9 mouse cellular contexts compared by ENCODE assay signal in genomic region chr19:42147769-42148568, GRCm38 (mm10). TPM values are rescaled to one million over a fixed set of nuclear protein-coding genes. Genes with fewer than 3 reads are reported as not detected.
DNase-seq lines count a peak whose midpoint lies in the region; ATAC-seq and TF ChIP-seq lines count a peak whose summit lies in the region.
"Had no signal": no experiment of that assay in that cellular context is flagged by ENCODE, and none has a peak within 500 bp of the region (broad histone marks: within the 10 kb centered on the region; RNA-seq: fewer than 3 reads in every experiment).

No protein-coding gene starts in this region.

- no peak for TF ChIP-seq CTCF in gastrocnemius, adult 2 months (IDR thresholded peaks at IDR 0.05)

- H3K27ac ChIP-seq in gastrocnemius, adult 2 months, result peak overlapping the region; percentile 95
- peak overlapping the region; percentile 65 for H3K27ac ChIP-seq in hindbrain, embryonic 15.5 days (replicated peaks)
- peak overlapping the region; percentile 95 for H3K27ac ChIP-seq in limb, embryonic 13.5 days
- H3K27ac ChIP-seq in midbrain, embryonic 13.5 days, result no peak overlapping the region

- peaks cover 23% of the 10 kb centered on the region for H3K4me1 ChIP-seq in erythroblast, embryonic 14.5 days (ENCODE audit: control insufficient read depth)
- H3K4me1 ChIP-seq in hindbrain, embryonic 15.5 days (replicated peaks), result peaks cover 17% of the 10 kb centered on the region
- peaks cover 54% of the 10 kb centered on the region for H3K4me1 ChIP-seq in limb, embryonic 13.5 days
- peaks cover 12% of the 10 kb centered on the region for H3K4me1 ChIP-seq in midbrain, embryonic 13.5 days (replicated peaks)

- intact Hi-C loops in gastrocnemius, adult 2 months (cut with DNase I), result loop anchor here (2.0 kb wide), 1 partner anchor 19 kb away; no protein-coding TSS in a partner anchor

- ATAC-seq in erythroblast, adult 5-6 weeks (replicated peaks; ENCODE audit: low FRiP score, poor library complexity, severe bottlenecking), result no peak
- peak; percentile 55; the same call in 1 of the 2 replicates for ATAC-seq in hindbrain, embryonic 15.5 days (ENCODE audit: low FRiP score, low read depth)
- peak; percentile 45 for ATAC-seq in limb, embryonic 13.5 days (ENCODE audit: low FRiP score, low read depth)
- ATAC-seq in midbrain, embryonic 13.5 days, result peak; percentile 61

- peak overlapping the region; percentile 90 for H3K4me2 ChIP-seq in hindbrain, embryonic 15.5 days
- peak overlapping the region; percentile 86 for H3K4me2 ChIP-seq in limb, embryonic 13.5 days (replicated peaks)
- peak overlapping the region; percentile 78 for H3K4me2 ChIP-seq in midbrain, embryonic 13.5 days (replicated peaks)

- H3K4me3 ChIP-seq in erythroblast, embryonic 14.5 days (replicated peaks), result peak overlapping the region; percentile 62
- H3K4me3 ChIP-seq in gastrocnemius, adult 2 months, result peak overlapping the region; percentile 90
- H3K4me3 ChIP-seq in hindbrain, embryonic 15.5 days, result peak overlapping the region; percentile 54
- H3K4me3 ChIP-seq in limb, embryonic 13.5 days, result peak overlapping the region; percentile 81
- peak overlapping the region; percentile 63 for H3K4me3 ChIP-seq in midbrain, embryonic 13.5 days (replicated peaks)

- peak overlapping the region; percentile 72 for H3K9ac ChIP-seq in hindbrain, embryonic 15.5 days
- H3K9ac ChIP-seq in limb, embryonic 13.5 days, result peak overlapping the region; percentile 94
- H3K9ac ChIP-seq in midbrain, embryonic 13.5 days (replicated peaks), result peak overlapping the region; percentile 73

- H3K9me3 ChIP-seq in erythroblast, embryonic 14.5 days (ENCODE audit: control insufficient read depth, low read length), result peaks cover 7% of the 10 kb centered on the region; the same call in 1 of the 2 replicates
- H3K9me3 ChIP-seq in hindbrain, embryonic 15.5 days, result no peaks in the 10 kb centered on the region
- no peaks in the 10 kb centered on the region for H3K9me3 ChIP-seq in limb, embryonic 13.5 days
- no peaks in the 10 kb centered on the region for H3K9me3 ChIP-seq in midbrain, embryonic 13.5 days

- H3K36me3 ChIP-seq in erythroblast, embryonic 14.5 days (ENCODE audit: control insufficient read depth), result no peaks in the 10 kb centered on the region
- no peaks in the 10 kb centered on the region for H3K36me3 ChIP-seq in hindbrain, embryonic 15.5 days
- H3K36me3 ChIP-seq in limb, embryonic 13.5 days, result peaks cover 13% of the 10 kb centered on the region
- H3K36me3 ChIP-seq in midbrain, embryonic 13.5 days, result no peaks in the 10 kb centered on the region

- H3K27me3 ChIP-seq in erythroblast, embryonic 14.5 days (ENCODE audit: control insufficient read depth), result peaks cover 52% of the 10 kb centered on the region
- H3K27me3 ChIP-seq in hindbrain, embryonic 15.5 days, result peaks cover 16% of the 10 kb centered on the region
- no peaks in the 10 kb centered on the region for H3K27me3 ChIP-seq in limb, embryonic 13.5 days
- H3K27me3 ChIP-seq in midbrain, embryonic 13.5 days, result peaks cover 53% of the 10 kb centered on the region

- DNase-seq in cerebellum, adult 9-10 months, result peak; percentile 75
- DNase-seq in gastrocnemius, adult 2 months, result peak; percentile 84
- peak; percentile 16 to 21 for DNase-seq in spleen, postnatal 14 days (ENCODE audit: low spot score in 2 of 2)

- under 1% methylated on average over 63 of the region's 63 CpGs for WGBS in hindbrain, embryonic 15.5 days
- whole genome bisulfite sequencing in limb, embryonic 13.5 days, result under 1% methylated on average over 63 of the region's 63 CpGs
- under 1% methylated on average over 63 of the region's 63 CpGs for WGBS in midbrain, embryonic 13.5 days

RNA-seq across cellular contexts. Expression of gene Marveld1, which starts 0.8 kb away (rescaled TPM):
- 0.05 TPM in 2 replicates for polyA plus RNA-seq in erythroblast, embryonic 14.5 days (2012)
- 3.8 and 5.9 TPM in 2 replicates for total RNA-seq in erythroblast, adult 5-6 weeks (2015; ENCODE audit: low replicate concordance)
- 3.2 and 5.3 TPM in 2 replicates for total RNA-seq in erythroblast, adult 5-6 weeks (2017; ENCODE audit: low replicate concordance)
- total RNA-seq in gastrocnemius, adult 2 months (2021), result 1 to 10 TPM; 4.8 to 7.2 TPM
- 4.3 and 4.6 TPM in 2 replicates for polyA plus RNA-seq in hindbrain, embryonic 15.5 days (2015; fragmentation: Nextera tagmentation; extraction: Ambion mirVana)
- polyA plus RNA-seq in limb, embryonic 13.5 days (2015; fragmentation: Nextera tagmentation; extraction: Ambion mirVana), result 11.5 and 11.6 TPM in 2 replicates
- 1.1 and 1.7 TPM in 2 replicates for polyA plus RNA-seq in midbrain, embryonic 13.5 days (2015; fragmentation: Nextera tagmentation; extraction: Ambion mirVana)
- total RNA-seq: CH12.LX had no signal

RNA-seq across cellular contexts. Expression of gene Zfyve27, which starts 15.8 kb away (rescaled TPM):
- 0.67 and 0.73 TPM in 2 replicates for polyA plus RNA-seq in erythroblast, embryonic 14.5 days (2012)
- total RNA-seq in erythroblast, adult 5-6 weeks (2015; ENCODE audit: low replicate concordance), result 3.8 and 8.1 TPM in 2 replicates
- 12.0 and 22.6 TPM in 2 replicates for total RNA-seq in erythroblast, adult 5-6 weeks (2017; ENCODE audit: low replicate concordance)
- 10 to 100 TPM; 13.0 to 14.4 TPM for total RNA-seq in gastrocnemius, adult 2 months (2021)
- 60.0 and 65.0 TPM in 2 replicates for polyA plus RNA-seq in hindbrain, embryonic 15.5 days (2015; fragmentation: Nextera tagmentation; extraction: Ambion mirVana)
- 27.9 and 29.3 TPM in 2 replicates for polyA plus RNA-seq in limb, embryonic 13.5 days (2015; fragmentation: Nextera tagmentation; extraction: Ambion mirVana)
- 55.8 and 57.6 TPM in 2 replicates for polyA plus RNA-seq in midbrain, embryonic 13.5 days (2015; fragmentation: Nextera tagmentation; extraction: Ambion mirVana)

RNA-seq across cellular contexts. Expression of gene Avpi1, which starts 19.1 kb away (rescaled TPM):
- polyA plus RNA-seq in erythroblast, embryonic 14.5 days (2012), result 1.3 and 1.7 TPM in 2 replicates
- total RNA-seq in erythroblast, adult 5-6 weeks (2015; ENCODE audit: low replicate concordance), result 5.2 TPM in 1 of 2 replicates, not detected in the other
- 0.34 TPM in 1 of 2 replicates, not detected in the other for total RNA-seq in erythroblast, adult 5-6 weeks (2017; ENCODE audit: low replicate concordance)
- 1 to 10 TPM; 8.7 to 9.0 TPM for total RNA-seq in gastrocnemius, adult 2 months (2021)
- polyA plus RNA-seq in hindbrain, embryonic 15.5 days (2015; fragmentation: Nextera tagmentation; extraction: Ambion mirVana), result 7.8 and 9.6 TPM in 2 replicates
- 28.7 and 33.6 TPM in 2 replicates for polyA plus RNA-seq in limb, embryonic 13.5 days (2015; fragmentation: Nextera tagmentation; extraction: Ambion mirVana)
- 4.9 and 5.1 TPM in 2 replicates for polyA plus RNA-seq in midbrain, embryonic 13.5 days (2015; fragmentation: Nextera tagmentation; extraction: Ambion mirVana)

RNA-seq across cellular contexts. Expression of gene Sfrp5, which starts 54.1 kb away (rescaled TPM):
- polyA plus RNA-seq in erythroblast, embryonic 14.5 days (2012), result not detected in 2 replicates
- not detected in 2 replicates for total RNA-seq in erythroblast, adult 5-6 weeks (2015; ENCODE audit: low replicate concordance)
- total RNA-seq in erythroblast, adult 5-6 weeks (2017; ENCODE audit: low replicate concordance), result not detected in 2 replicates
- 1 to 10 TPM; 4.2 to 5.6 TPM for total RNA-seq in gastrocnemius, adult 2 months (2021)
- 3.2 and 4.0 TPM in 2 replicates for polyA plus RNA-seq in hindbrain, embryonic 15.5 days (2015; fragmentation: Nextera tagmentation; extraction: Ambion mirVana)
- polyA plus RNA-seq in limb, embryonic 13.5 days (2015; fragmentation: Nextera tagmentation; extraction: Ambion mirVana), result 1.8 and 2.4 TPM in 2 replicates
- polyA plus RNA-seq in midbrain, embryonic 13.5 days (2015; fragmentation: Nextera tagmentation; extraction: Ambion mirVana), result 0.11 and 0.17 TPM in 2 replicates
- total RNA-seq: CH12.LX had no signal

RNA-seq across cellular contexts. Expression of gene Pi4k2a, which starts 57.7 kb away (rescaled TPM):
- 1.7 and 1.8 TPM in 2 replicates for polyA plus RNA-seq in erythroblast, embryonic 14.5 days (2012)
- total RNA-seq in erythroblast, adult 5-6 weeks (2015; ENCODE audit: low replicate concordance), result 4.0 TPM in 2 replicates
- total RNA-seq in erythroblast, adult 5-6 weeks (2017; ENCODE audit: low replicate concordance), result 3.4 and 6.6 TPM in 2 replicates
- 10 to 100 TPM; 11.9 to 12.8 TPM for total RNA-seq in gastrocnemius, adult 2 months (2021)
- polyA plus RNA-seq in hindbrain, embryonic 15.5 days (2015; fragmentation: Nextera tagmentation; extraction: Ambion mirVana), result 29.5 and 33.5 TPM in 2 replicates
- polyA plus RNA-seq in limb, embryonic 13.5 days (2015; fragmentation: Nextera tagmentation; extraction: Ambion mirVana), result 29.0 and 29.6 TPM in 2 replicates
- polyA plus RNA-seq in midbrain, embryonic 13.5 days (2015; fragmentation: Nextera tagmentation; extraction: Ambion mirVana), result 23.6 and 29.9 TPM in 2 replicates

Comparison
In these comparisons a context has a peak if more than half of its experiments do, and no peak if none do; other contexts are left out.
1. DNase-seq: peak in every context shown above with its lines; median percentile 84 in gastrocnemius, adult 2 months; 75 in cerebellum, adult 9-10 months; 18 in spleen, postnatal 14 days.
2. RNA of gene Zfyve27, which starts 15.8 kb away (polyA plus RNA-seq): 60.0 to 65.0 TPM in hindbrain, embryonic 15.5 days, 55.8 to 57.6 TPM in midbrain, embryonic 13.5 days and 27.9 to 29.3 TPM in limb, embryonic 13.5 days; 0.67 to 0.73 TPM in erythroblast, embryonic 14.5 days; every median in the first group is over 10 times any median in the second.
3. Peak in every context shown above with its lines, with median percentiles within 50 percentile points of each other: H3K4me3 ChIP-seq, H3K4me2 ChIP-seq and H3K9ac ChIP-seq.